Comparison of ENCODE assay signal across 8 mouse cellular contexts in the genomic region with DNA sequence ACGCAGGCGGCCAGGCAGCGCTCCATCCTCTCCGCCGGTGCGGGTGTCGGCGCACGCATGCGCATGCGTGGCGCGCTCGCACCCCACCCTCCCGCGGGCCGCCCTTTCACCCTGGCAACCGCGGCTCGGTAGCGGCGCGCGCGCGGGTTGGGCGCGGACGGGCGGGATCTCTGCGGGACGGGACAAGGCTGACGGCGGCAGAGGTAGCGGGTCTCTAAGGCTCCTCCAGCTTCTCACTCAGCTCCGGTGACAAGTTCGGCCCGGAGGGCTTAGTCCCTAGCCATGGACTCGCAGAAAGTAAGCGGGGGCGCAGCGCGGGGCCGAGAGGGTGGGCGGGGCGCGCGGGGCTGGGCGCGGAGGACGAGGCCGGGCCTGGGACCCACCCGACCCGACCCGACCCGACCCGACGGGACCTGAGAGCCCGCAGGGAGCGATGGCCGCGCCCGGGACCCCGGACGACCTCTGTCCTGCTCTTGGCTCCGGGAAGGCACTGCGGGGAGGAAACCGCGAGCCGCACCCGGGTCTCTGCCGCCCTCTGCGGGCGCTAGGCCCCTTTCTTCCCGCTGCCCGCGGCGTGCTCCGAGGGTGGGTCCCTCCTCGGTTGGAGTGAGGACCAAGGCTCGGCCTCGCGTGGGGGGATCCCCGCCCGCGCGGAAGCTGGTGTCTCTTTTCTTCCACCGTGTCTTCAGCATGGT. TPM values are rescaled to one million over a fixed set of nuclear protein-coding genes. Genes with fewer than 3 reads are reported as not detected.
A peak's percentile ranks its signal among the peaks of the same experiment; 100 is the strongest.
DNase-seq lines count a peak whose midpoint lies in the region; ATAC-seq lines count a peak whose summit lies in the region.

Fsd1l (plus strand) TSS at position 156 of the 695 bp plus-strand sequence.

- peak within 1 kb of the TSS; percentile 64 for H3K4me3 ChIP-seq in intestine, embryonic 15.5 days (replicated peaks)

- peaks cover 5% of the 10 kb centered on the region; the same call in 1 of the 2 replicates for H3K4me1 ChIP-seq in intestine, embryonic 15.5 days (replicated peaks)

- H3K9ac ChIP-seq in intestine, embryonic 15.5 days = peak within 1 kb of the TSS; percentile 68

- H3K4me2 ChIP-seq in intestine, embryonic 15.5 days (replicated peaks) = peak within 1 kb of the TSS; percentile 79

- peak; percentile 90 for ATAC-seq in intestine, embryonic 15.5 days

- H3K9me3 ChIP-seq in intestine, embryonic 15.5 days = no peaks in the 10 kb centered on the region

- H3K36me3 ChIP-seq in intestine, embryonic 15.5 days = no peaks in the 10 kb centered on the region

- intact Hi-C loops in gastrocnemius, postnatal 36 days (cut with DNase I) = no loop called here
- intact Hi-C loops in left cerebral cortex, postnatal 36 days (cut with DNase I) = no loop called here

- WGBS in intestine, embryonic 15.5 days = under 1% methylated on average over 88 of the region's 88 CpGs

- peak; percentile 89 for DNase-seq in adrenal gland, postnatal 10 days
- peak; percentile 59 for DNase-seq in embryo, embryonic 11.5 days (ENCODE audit: low read depth, low spot score)
- DNase-seq in gastrocnemius, postnatal 36 days = peak; percentile 67 to 69
- DNase-seq in left cerebral cortex, postnatal 36 days (ENCODE audit: low spot score in 2 of 2) = peak; percentile 81 to 85
- DNase-seq in mesoderm, embryonic 11.5 days (ENCODE audit: low read depth, low spot score) = peak; percentile 85
- DNase-seq in right cerebral cortex, postnatal 4 days = peak; percentile 86
- DNase-seq in urinary bladder, postnatal 4 days (ENCODE audit: low spot score in 2 of 2) = peak; percentile 69 to 78

- no peaks in the 10 kb centered on the region for H3K27me3 ChIP-seq in intestine, embryonic 15.5 days (replicated peaks)

- peak within 1 kb of the TSS; percentile 79 for H3K27ac ChIP-seq in intestine, embryonic 15.5 days

RNA-seq across cellular contexts. Expression of gene Fsd1l, which starts in this region (rescaled TPM):
- 10 to 100 TPM in 1 of 2 experiments, 1 to 10 TPM in 1; 9.5 to 15.9 TPM for total RNA-seq in adrenal gland, postnatal 10 days (2021)
- total RNA-seq in gastrocnemius, postnatal 36 days (2021) = 10 to 100 TPM; 12.3 to 12.6 TPM
- polyA plus RNA-seq in intestine, embryonic 15.5 days (2015; fragmentation: Nextera tagmentation; extraction: Ambion mirVana) = 11.9 and 15.0 TPM in 2 replicates
- total RNA-seq in left cerebral cortex, postnatal 36 days (2021) = 10 to 100 TPM; 32.2 to 36.4 TPM

Comparison
In these comparisons a context has a peak if more than half of its experiments do, and no peak if none do; other contexts are left out.
1. Peak in every context shown above with its lines: DNase-seq, ATAC-seq, H3K4me3 ChIP-seq and H3K27ac ChIP-seq.